Mouse (Mus musculus): ENCODE results near the gene Oaz1.

- no peak for TF ChIP-seq CTCF (IDR thresholded peaks at IDR 0.05; ENCODE audit: control insufficient read depth, insufficient read depth, low read length)
- TF ChIP-seq POLR2A (IDR thresholded peaks at IDR 0.05; ENCODE audit: borderline replicate concordance, control insufficient read depth, low read depth, low read length) = no peak
Observed at GRCm38 (mm10) chr10:80799070-80799566, 27.3 kb upstream of the Oaz1 start.
